Mouse (Mus musculus): ENCODE results near the gene Mmp3.
"Not testable (repeated sequence)": the region's sequence is repeated elsewhere in the genome, so short reads cannot be mapped to it uniquely, and the experiment has no call there.

Mmp3 gene

GRCm38 (mm10) chr9:7445522-7445921 lies at the start of gene Mmp3:
Gene Mmp3 (plus strand): TSS chr9:7445822.
- no peak for DNase-seq (ENCODE audit: extremely low read depth, insufficient read length, low spot score)

- not testable (repeated sequence) for DNase-seq (ENCODE audit: extremely low read depth, insufficient read length, low spot score)
Measured at GRCm38 (mm10) chr9:7396556-7396955, 49.1 kb upstream of the Mmp3 start.

- DNase-seq (ENCODE audit: extremely low read depth, insufficient read length, low spot score) = no peak
Measured at GRCm38 (mm10) chr9:7453302-7453701, 7.7 kb downstream of the Mmp3 start.

GRCm38 (mm10) chr9:7470262-7470661 lies 24.6 kb downstream of the Mmp3 start:
- DNase-seq (ENCODE audit: extremely low read depth, insufficient read length, low spot score) = no peak

GRCm38 (mm10) chr9:7483684-7484394 lies 38.2 kb downstream of the Mmp3 start:
- no peak for DNase-seq (ENCODE audit: extremely low read depth, insufficient read length, low spot score)

GRCm38 (mm10) chr9:7501138-7501537 lies 55.5 kb downstream of the Mmp3 start:
- no peak for DNase-seq (ENCODE audit: extremely low read depth, insufficient read length, low spot score)

GRCm38 (mm10) chr9:7502051-7502450 lies 56.4 kb downstream of the Mmp3 start, which contains the start of gene Mmp10:
Gene Mmp10 (plus strand): TSS chr9:7502352.
- DNase-seq (ENCODE audit: extremely low read depth, insufficient read length, low spot score) = peak; percentile 14
